Mouse (Mus musculus) forebrain, embryonic 15.5 days (tissue): ENCODE measurements at regions not wholly inside any gene's neighbourhood (a gene's known extent, or its start where the extent isn't known, plus 50 kb on each side); places are given as distances from the start of the nearest gene placed in this dataset.
"Not testable (repeated sequence)": the region's sequence is repeated elsewhere in the genome, so short reads cannot be mapped to it uniquely, and the experiment has no call there.

Experiments used
- ATAC-seq: fragments of 200-750 bp; cut with Nextera tagmentation; replicated peaks from 2 replicates; pipeline ENCODE4 v1.8.0; 2017; ENCODE audit warnings: mild to moderate bottlenecking, moderate TSS enrichment, moderate library complexity
- H3K27ac ChIP-seq: fragments of 300-500 bp; sonication (generic); replicated peaks from 2 replicates; pipeline ENCODE4 v1.5.1; 2015; ENCODE audit warnings: mild to moderate bottlenecking, inconsistent platforms
- H3K27me3 ChIP-seq: fragments of 300-500 bp; sonication (generic); 2 replicates; pipeline ENCODE4 v1.6.1; 2015; ENCODE audit warnings: inconsistent platforms
- H3K36me3 ChIP-seq: fragments of 300-500 bp; sonication (generic); 2 replicates; pipeline ENCODE4 v1.6.1; 2015; ENCODE audit warnings: mild to moderate bottlenecking, inconsistent platforms
- H3K4me1 ChIP-seq: fragments of 300-500 bp; sonication (generic); 2 replicates; pipeline ENCODE4 v1.6.1; 2015; ENCODE audit warnings: inconsistent platforms
- H3K4me2 ChIP-seq: fragments of 300-500 bp; sonication (generic); replicated peaks from 2 replicates; pipeline ENCODE4 v1.6.1; 2015; ENCODE audit warnings: mild to moderate bottlenecking, inconsistent platforms
- H3K4me3 ChIP-seq: fragments of 300-500 bp; sonication (generic); 2 replicates; pipeline ENCODE4 v1.5.1; 2015; ENCODE audit warnings: mild to moderate bottlenecking, inconsistent platforms
- H3K9ac ChIP-seq: fragments of 300-500 bp; sonication (generic); replicated peaks from 2 replicates; pipeline ENCODE4 v1.6.1; 2015; ENCODE audit warnings: mild to moderate bottlenecking, inconsistent platforms
- H3K9me3 ChIP-seq: fragments of 300-500 bp; sonication (generic); 2 replicates; pipeline ENCODE4 v1.6.1; 2016; ENCODE audit warnings: inconsistent platforms
- WGBS: fragments of 180-500 bp; shearing (Covaris S2); methylation state at CpG from one replicate; pipeline ENCODE4 v1.1.7; 2015; ENCODE audit warnings: mixed read lengths; 5-methylcytosine and 5-hydroxymethylcytosine counted together

DNA sequence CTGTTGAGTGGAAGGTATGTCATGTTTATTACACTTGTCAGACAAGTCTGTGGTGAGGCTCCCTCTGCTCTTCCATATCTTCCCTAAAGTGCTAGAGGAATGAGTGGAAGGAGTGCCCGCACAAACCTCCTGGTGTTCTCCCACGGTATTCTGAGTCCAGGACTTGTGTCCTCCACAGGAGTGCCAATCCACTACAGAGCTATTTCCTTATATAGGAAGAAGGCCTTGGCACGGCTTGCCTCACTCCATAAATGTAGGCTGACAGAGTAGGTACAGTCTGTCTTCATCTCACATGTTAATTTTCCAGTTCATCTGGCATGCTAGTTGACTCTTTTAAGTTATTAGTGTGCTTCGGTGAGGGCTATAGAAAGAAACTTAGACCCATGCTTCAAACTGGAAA is 123.4 kb upstream of the Arhgap20 start:
- Histone ChIP-seq H3K9ac (no peak overlapping the region), H3K4me3 (no peak overlapping the region), H3K4me1 (0 out of 2 replicates have a peak, but pooled peaks cover 6% of the 10 kb centered on the region), H3K27ac (no peak overlapping the region), H3K27me3 (no peaks in the 10 kb centered on the region), H3K36me3 (no peaks in the 10 kb centered on the region), H3K9me3 (no peaks in the 10 kb centered on the region), H3K4me2 (no peak overlapping the region)
- no peak for ATAC-seq
- WGBS = 88% methylated on average over 4 of the region's 4 CpGs

DNA sequence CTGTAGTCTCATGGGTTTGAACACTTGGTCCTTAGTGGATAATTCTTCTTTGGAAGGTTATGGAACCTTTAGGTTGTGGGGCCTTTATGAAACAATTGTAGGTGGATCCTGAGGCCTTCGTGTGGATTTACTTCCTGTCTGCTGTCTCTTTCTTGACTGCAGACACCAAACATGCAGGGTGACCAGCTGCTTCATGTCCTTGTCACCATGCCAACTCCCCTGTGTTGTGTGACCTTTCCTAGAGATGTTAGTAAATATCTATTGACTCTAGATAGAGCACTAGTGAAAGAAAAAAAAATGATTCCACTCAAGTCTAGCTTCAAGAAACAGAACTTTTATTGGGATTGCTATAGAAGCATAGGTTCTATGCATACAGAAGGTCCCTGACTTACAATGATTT is 119.7 kb upstream of the Arhgap20 start:
- no peaks in the 10 kb centered on the region for H3K36me3 ChIP-seq
- no peak for ATAC-seq
- H3K27me3 ChIP-seq = no peaks in the 10 kb centered on the region
- no peaks in the 10 kb centered on the region for H3K9me3 ChIP-seq
- H3K4me1 ChIP-seq = no peaks in the 10 kb centered on the region
- 71% methylated on average over 1 of the region's 1 CpGs for WGBS
- no peak overlapping the region for H3K4me2 ChIP-seq
- H3K9ac ChIP-seq = no peak overlapping the region
- no peak overlapping the region for H3K4me3 ChIP-seq
- H3K27ac ChIP-seq = no peak overlapping the region

- no peaks in the 10 kb centered on the region for H3K36me3 ChIP-seq
- H3K4me3 ChIP-seq = no peak overlapping the region
- no peaks in the 10 kb centered on the region for H3K9me3 ChIP-seq
- 38% methylated on average over 4 of the region's 4 CpGs for WGBS
- H3K4me2 ChIP-seq = no peak overlapping the region
- H3K27me3 ChIP-seq = no peaks in the 10 kb centered on the region
- H3K9ac ChIP-seq = no peak overlapping the region
- ATAC-seq = peak; percentile 67
- H3K4me1 ChIP-seq = no peaks in the 10 kb centered on the region
- H3K27ac ChIP-seq = no peak overlapping the region
Observed at GRCm38 (mm10) chr9:51653376-51654292, 111.5 kb upstream of the Arhgap20 start.

DNA sequence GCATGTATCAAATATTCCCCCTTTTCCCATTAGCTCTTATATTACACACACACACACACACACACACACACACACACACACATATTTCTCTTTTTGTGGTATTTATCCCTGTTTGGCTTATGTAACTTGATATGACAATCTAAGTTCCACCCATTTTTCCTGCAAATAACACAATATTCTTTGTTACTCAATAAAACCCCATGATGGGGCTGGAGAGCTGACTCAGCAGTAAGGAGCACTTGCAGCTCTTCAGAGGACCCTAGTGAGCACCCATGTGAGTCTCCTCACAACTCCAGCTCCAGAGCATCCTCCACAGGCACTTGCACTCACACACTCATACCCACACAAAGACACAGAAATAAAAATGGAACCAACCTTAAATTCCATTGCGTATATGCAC is 110.5 kb upstream of the Arhgap20 start:
- Histone ChIP-seq H3K9ac (no peak overlapping the region), H3K36me3 (no peaks in the 10 kb centered on the region), H3K9me3 (no peaks in the 10 kb centered on the region), H3K27ac (no peak overlapping the region), H3K4me3 (no peak overlapping the region), H3K4me2 (no peak overlapping the region), H3K4me1 (no peaks in the 10 kb centered on the region), H3K27me3 (no peaks in the 10 kb centered on the region)
- no peak for ATAC-seq
- 89% methylated on average over 1 of the region's 1 CpGs for WGBS

DNA sequence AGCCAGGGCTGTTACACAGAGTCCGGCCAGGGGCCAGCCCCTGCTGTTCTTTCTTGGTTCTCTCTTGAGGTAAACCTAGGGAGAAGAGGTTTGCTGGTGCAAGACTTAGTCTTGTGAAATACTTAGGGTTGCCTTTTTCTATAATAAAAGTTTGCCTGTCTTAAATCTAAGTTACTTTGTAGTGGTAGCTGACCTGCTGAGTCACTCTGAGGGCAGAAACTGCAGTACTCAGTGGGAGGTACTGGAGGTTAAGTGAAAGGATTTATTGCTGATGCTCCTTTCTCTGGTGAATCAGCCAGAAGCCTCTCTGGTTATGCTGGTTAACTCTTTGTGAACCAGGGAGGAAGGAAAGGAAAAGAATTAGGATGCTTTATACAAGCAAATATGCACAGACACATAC is 107.3 kb upstream of the Arhgap20 start:
- WGBS = 75% methylated on average over 1 of the region's 1 CpGs
- no peaks in the 10 kb centered on the region for H3K36me3 ChIP-seq
- no peak overlapping the region for H3K4me2 ChIP-seq
- no peak for ATAC-seq
- H3K9me3 ChIP-seq = no peaks in the 10 kb centered on the region
- H3K9ac ChIP-seq = no peak overlapping the region
- H3K27ac ChIP-seq = no peak overlapping the region
- no peaks in the 10 kb centered on the region for H3K27me3 ChIP-seq
- no peaks in the 10 kb centered on the region for H3K4me1 ChIP-seq
- no peak overlapping the region for H3K4me3 ChIP-seq

DNA sequence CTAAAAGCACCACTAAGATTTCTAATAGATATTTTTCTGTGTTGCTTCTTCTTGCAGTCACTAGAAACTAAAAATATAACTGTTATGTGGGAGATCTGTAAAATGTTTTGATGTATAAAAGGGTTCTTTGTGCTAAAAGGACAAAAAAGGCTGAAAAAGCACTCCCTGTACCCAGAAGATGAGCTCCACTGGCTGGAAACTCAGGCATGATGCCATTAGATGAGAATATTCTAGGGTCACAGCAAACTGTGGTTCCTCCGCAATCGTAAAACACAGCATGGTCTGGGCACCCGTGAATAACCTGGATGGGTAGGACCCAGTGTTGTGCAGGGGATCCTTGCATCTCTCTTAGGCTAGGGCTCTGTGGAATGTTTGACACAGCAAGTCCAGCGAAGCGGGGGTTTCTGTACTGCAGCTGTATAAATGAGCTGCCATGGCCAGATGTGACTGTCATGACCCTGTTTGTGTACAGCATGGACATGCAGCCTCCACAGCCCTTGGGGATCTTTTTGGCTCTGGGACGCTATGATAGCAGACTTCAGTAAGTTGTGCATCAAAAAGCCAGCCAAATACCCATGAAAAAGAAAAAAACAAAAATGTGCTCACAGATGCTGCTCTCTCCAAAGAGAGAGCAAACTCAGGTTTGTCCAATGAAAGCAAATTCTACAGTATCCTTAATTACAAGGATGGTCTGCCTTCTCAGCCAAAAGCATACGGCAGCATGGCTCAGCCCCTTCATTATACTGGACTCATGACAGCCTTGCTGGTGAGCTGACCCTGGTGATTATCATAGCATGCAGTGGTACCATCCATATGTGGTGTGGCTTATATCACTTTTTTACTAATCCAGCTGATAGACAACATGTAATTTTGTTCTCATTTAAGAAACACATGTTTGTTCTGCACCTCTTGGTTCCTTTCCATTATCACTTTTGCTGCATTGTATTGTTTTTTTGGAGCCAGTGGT is 103.9 kb upstream of the Arhgap20 start:
- WGBS = 81% methylated on average over 7 of the region's 7 CpGs
- Histone ChIP-seq H3K9me3 (no peaks in the 10 kb centered on the region), H3K36me3 (no peaks in the 10 kb centered on the region), H3K4me1 (no peaks in the 10 kb centered on the region), H3K4me3 (no peak overlapping the region), H3K27me3 (no peaks in the 10 kb centered on the region), H3K4me2 (no peak overlapping the region), H3K9ac (no peak overlapping the region), H3K27ac (no peak overlapping the region)
- no peak for ATAC-seq

DNA sequence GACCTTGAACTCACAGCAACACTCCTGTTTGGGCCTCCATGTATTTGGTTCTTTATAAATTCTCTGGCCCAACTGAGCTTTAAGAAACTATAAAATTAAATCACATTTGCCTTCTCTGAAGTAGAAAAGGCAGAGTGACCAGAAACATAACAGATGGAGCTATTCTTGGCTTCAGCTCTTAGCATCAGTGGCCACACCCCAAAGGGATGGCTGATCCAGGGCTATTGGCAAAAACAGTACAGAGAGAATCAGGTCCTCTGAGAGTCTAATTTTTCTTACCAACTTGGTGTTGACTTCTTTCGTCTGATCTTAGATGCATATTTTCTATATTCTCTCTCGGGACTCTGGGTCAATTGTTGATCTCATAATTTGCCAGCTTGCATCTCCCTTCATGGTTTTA is 103.2 kb upstream of the Arhgap20 start:
- no peak overlapping the region for H3K4me3 ChIP-seq
- H3K4me1 ChIP-seq = no peaks in the 10 kb centered on the region
- 89% methylated on average over 2 of the region's 2 CpGs for WGBS
- H3K4me2 ChIP-seq = no peak overlapping the region
- no peaks in the 10 kb centered on the region for H3K9me3 ChIP-seq
- no peak overlapping the region for H3K9ac ChIP-seq
- no peaks in the 10 kb centered on the region for H3K36me3 ChIP-seq
- H3K27ac ChIP-seq = no peak overlapping the region
- ATAC-seq = no peak
- no peaks in the 10 kb centered on the region for H3K27me3 ChIP-seq

- Histone ChIP-seq H3K36me3 (no peaks in the 10 kb centered on the region), H3K4me1 (no peaks in the 10 kb centered on the region), H3K4me2 (no peak overlapping the region), H3K9me3 (no peaks in the 10 kb centered on the region), H3K27ac (no peak overlapping the region), H3K27me3 (no peaks in the 10 kb centered on the region), H3K4me3 (no peak overlapping the region), H3K9ac (no peak overlapping the region)
- no peak for ATAC-seq
- WGBS = 58% methylated on average over 1 of the region's 1 CpGs
Observed at GRCm38 (mm10) chr9:51664353-51664752, 100.8 kb upstream of the Arhgap20 start.

- Histone ChIP-seq H3K4me1 (no peaks in the 10 kb centered on the region), H3K36me3 (no peaks in the 10 kb centered on the region), H3K9ac (no peak overlapping the region), H3K4me2 (no peak overlapping the region), H3K27ac (no peak overlapping the region), H3K27me3 (no peaks in the 10 kb centered on the region), H3K9me3 (no peaks in the 10 kb centered on the region), H3K4me3 (no peak overlapping the region)
- no peak for ATAC-seq
Observed at GRCm38 (mm10) chr9:51664876-51665275, 100.3 kb upstream of the Arhgap20 start.

GRCm38 (mm10) chr9:51668976-51669375 is 96.2 kb upstream of the Arhgap20 start:
- not testable (repeated sequence) for H3K4me3 ChIP-seq, H3K4me2 ChIP-seq, ATAC-seq, H3K27me3 ChIP-seq, H3K4me1 ChIP-seq, H3K9ac ChIP-seq, H3K27ac ChIP-seq, H3K36me3 ChIP-seq, H3K9me3 ChIP-seq
- WGBS = 95% methylated on average over 12 of the region's 12 CpGs

DNA sequence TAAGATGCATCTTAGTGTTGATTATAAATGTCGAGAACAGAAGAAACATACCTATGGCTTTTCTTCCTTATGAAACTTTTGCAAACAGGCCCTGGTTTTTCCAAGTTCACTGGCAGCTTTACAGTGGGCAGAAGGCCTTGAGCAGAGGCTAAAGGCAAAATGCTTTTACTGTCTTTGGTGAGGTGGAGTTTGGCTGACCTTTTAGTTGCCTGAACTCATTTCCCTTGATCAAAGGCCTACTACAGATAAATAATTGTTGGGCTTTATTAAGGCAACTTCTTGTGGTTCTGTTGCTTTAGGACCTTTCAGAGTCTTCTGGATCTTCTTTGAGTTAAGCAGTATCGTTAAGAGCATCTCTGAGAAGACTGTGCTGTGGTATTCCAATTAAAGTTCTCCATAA is 94.6 kb upstream of the Arhgap20 start:
- H3K9ac ChIP-seq = no peak overlapping the region
- H3K4me1 ChIP-seq = no peaks in the 10 kb centered on the region
- H3K27me3 ChIP-seq = no peaks in the 10 kb centered on the region
- no peaks in the 10 kb centered on the region for H3K9me3 ChIP-seq
- no peak overlapping the region for H3K4me2 ChIP-seq
- H3K36me3 ChIP-seq = no peaks in the 10 kb centered on the region
- H3K4me3 ChIP-seq = no peak overlapping the region
- no peak for ATAC-seq
- no peak overlapping the region for H3K27ac ChIP-seq
- WGBS = 81% methylated on average over 2 of the region's 2 CpGs

- Histone ChIP-seq H3K4me2 (no peak overlapping the region), H3K27me3 (no peaks in the 10 kb centered on the region), H3K9ac (no peak overlapping the region), H3K4me3 (no peak overlapping the region), H3K27ac (no peak overlapping the region), H3K9me3 (no peaks in the 10 kb centered on the region), H3K36me3 (no peaks in the 10 kb centered on the region), H3K4me1 (no peaks in the 10 kb centered on the region)
- WGBS = 70% methylated on average over 1 of the region's 1 CpGs
- no peak for ATAC-seq
Observed at GRCm38 (mm10) chr9:51686536-51686935, 78.6 kb upstream of the Arhgap20 start.
